Mouse (Mus musculus) midbrain, embryonic 11.5 days (tissue): ENCODE results near the gene Fbxl5. TPM values are rescaled to one million over a fixed set of nuclear protein-coding genes. Genes with fewer than 3 reads are reported as not detected.

Experiments
- polyA plus RNA-seq: library from polyadenylated mRNA; unstranded; fragments of >200 nt; fragmentation: Nextera tagmentation; extraction: Ambion mirVana; gene quantifications from 2 replicates; pipeline ENCODE4 v1.2.1, GENCODE M21; 2014

Fbxl5 gene
- polyA plus RNA-seq, 1 experiment from 2014 or later, result 73.1 TPM

Other genes starting within 250 kb of the Fbxl5 start
- gene Cc2d2a, start 159.3 kb downstream of the Fbxl5 start, polyA plus RNA-seq, result 7.7 and 10.9 TPM in 2 replicates
- 0.12 TPM in 1 of 2 replicates, not detected in the other for gene Bst1, start 2.8 kb downstream of the Fbxl5 start, polyA plus RNA-seq
- 5.5 and 5.6 TPM in 2 replicates for gene Cd38, start 46.9 kb upstream of the Fbxl5 start, polyA plus RNA-seq
- gene Gm7879, start 91.5 kb upstream of the Fbxl5 start, polyA plus RNA-seq, result not detected in 2 replicates
- gene Fgfbp1, start 160.1 kb upstream of the Fbxl5 start, polyA plus RNA-seq, result 0.53 TPM in 1 of 2 replicates, not detected in the other